Mouse (Mus musculus) spleen, adult 12 weeks (tissue): ENCODE data around the gene Jade2.
"Not testable (repeated sequence)": the region's sequence is repeated elsewhere in the genome, so short reads cannot be mapped to it uniquely, and the experiment has no call there.

Experiments used
- DNase-seq: peaks from one replicate; pipeline ENCODE4 v3.0.0; 2022; ENCODE audit warnings: low spot score

Gene Jade2

DNA sequence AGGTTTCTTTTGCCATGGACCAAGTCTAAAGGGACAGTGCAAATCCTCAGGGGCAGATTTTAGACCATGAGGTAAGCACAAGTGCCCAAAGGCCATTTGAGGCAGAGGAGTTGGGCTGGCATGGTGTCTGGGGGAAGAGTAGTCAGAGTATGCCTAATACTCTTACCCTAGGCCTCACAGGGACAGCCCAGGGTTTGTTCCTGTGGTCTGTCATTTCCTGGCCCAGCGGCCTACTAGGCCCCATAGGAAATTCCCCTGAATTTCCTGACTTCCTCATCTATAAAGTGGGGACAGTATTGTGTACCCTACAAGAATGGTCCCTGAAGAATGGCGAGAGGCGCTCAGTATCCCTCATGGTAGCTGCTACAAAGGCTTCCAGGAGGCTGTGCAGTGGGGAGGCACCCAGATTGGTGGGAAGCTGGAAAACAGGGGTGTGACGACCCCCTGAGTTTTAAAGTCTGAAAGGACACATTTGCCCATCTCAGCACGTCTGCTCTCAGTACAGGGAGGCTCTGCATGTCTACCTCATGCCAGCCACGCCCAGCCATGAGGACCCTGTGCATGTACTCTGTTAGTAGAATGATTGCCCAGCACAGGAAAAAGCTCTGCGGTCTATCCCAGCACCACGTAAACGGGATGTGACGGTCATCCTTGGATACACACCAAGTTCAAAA lies 23.9 kb downstream of the Jade2 start:
- DNase-seq, result no peak

DNA sequence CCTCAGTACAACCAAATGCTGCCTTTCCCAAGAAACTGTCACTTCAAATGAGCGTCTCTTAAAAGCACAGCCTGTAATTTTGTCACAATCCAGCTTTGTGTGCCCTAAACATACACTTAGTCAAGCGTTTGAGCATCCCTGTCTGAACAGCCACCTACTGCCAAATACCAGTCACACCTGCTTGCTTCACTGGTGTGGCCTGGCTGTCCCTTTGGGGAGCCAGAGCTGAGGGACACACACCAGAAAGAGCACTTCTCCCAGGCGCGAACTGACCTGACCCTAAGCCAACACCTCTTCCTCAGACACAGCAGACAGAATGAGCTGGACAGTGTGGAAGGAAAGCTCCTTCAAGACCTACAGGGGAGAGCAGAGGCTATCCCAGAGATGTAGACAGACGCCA lies 24.5 kb downstream of the Jade2 start:
- no peak for DNase-seq

DNA sequence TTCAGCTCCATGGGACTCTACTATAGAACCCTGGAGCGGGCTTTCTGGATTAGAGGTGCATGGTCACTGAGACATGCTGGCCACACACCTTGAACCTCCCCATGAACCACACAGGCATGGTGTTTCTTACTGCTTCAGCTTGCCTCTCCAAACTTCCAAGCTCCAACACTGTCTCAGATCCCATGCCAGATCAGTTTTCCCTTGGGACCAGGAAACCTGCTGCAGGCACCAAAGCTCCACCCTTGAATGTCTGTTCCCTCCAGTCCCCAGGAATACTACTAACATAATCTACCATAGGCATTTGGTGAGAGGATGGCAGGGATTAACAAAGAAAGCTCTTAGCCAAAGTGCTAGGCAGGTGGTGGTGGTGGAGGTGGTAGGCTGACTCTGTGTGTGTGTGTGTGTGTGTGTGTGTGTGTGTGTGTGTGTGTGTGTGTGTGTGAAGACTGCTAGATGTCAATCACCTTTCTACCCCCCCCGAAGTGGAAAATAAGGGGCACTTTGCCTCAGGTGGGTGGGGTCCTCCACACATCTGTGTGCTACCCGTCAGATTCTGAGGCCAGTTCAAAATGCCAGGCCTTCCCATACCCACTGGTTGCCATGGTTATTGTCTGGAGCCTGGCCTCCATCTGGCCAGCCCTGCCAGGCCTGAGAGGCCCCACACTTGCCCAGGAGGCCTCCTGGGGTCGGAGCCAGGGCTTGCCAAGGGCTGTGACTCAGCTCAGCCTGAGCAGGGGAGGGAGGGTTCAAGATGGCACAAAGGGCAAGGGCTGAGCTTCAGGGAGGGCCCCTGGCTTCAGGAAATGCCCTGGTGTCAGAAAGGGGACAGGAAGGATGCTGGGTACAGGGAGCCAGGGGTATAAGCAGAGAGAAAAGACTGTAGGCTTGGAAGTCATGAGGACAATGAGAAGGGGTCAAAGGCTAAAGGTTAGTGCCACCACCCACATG lies 25.2 kb downstream of the Jade2 start:
- DNase-seq, result peak; percentile 52

DNA sequence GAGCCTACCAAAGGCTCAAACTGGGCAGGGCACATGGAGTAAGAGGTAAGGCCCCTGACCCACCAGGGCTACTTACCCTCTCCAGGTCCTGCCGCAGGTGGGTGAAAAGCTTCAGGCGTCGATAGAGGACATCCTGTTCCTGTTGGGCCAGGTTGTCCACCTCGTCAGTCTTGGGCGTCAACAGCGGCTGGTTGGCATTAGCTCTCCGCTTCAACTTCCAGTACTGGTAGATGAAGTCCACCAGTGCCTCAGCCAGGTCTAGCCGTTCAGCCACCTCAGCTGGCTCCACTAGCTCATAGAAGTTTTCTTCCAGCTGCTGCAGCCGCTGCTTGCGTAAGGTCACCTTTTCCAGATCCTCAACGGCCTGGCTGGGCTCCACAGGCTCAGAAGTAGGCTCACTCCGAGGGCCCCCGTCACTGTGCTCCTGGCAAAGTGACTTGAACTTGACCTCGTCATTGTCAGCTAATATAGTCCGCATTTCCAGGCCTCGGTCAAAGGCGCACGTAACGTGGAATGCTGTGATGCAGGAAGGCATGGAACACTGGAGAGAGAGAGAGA lies 32.5 kb downstream of the Jade2 start:
- no peak for DNase-seq

DNA sequence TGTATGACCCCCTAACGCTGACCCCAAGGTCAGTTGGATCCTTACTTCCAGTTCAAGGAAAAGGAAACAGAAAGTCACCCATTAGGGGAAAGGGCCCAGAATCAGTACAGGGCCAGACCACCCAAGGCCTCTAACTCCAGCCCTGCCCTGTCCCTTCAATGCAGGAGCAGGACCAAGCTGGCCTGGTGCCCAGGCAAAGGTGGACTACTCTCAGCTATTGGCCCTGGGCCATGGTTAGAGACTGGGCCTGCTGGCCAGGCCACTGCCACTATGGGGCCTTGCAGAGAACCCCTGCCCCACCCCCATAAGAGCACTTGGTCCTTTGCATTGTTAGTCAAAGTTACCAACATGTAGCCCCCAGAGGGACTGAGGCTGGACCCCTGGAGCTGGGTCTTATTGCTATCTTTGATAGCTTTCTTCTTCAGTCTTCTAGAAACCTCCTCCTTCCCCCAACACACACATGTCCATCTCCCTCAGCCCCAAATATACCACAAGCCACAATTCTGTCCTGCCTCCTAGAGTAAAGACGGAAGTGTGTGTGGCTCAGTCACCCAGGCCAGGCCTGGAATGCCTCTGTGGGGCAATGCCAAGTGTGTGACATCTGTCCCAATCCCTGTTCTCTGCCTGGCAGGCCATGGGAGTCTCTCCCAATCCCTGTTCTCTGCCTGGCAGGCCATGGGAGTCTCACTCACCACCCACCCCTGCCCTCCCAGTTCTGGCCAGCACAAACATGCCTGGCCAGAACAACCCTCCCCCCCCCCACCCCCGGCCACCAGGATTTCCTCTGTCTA lies 33.3 kb downstream of the Jade2 start:
- no peak for DNase-seq

DNA sequence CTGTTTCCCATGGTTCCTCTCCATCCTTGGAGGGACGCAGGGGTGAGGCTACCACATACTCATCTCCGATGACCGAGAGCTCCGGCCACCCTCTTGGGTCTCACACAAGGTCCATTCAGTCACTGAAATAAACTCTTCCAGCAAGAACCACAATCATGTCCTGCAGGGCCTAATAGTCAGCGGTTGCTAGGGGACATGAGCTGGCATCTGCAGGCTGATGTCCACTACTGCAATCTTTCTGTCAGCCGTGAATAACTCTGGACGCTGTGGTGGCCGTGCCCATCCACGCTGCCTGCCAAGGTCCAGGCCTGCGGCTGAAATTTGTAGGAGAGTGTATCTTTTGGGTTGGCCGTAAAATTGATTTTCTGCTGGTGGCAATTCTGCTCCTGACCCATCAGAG lies 34.2 kb downstream of the Jade2 start:
- no peak for DNase-seq

DNA sequence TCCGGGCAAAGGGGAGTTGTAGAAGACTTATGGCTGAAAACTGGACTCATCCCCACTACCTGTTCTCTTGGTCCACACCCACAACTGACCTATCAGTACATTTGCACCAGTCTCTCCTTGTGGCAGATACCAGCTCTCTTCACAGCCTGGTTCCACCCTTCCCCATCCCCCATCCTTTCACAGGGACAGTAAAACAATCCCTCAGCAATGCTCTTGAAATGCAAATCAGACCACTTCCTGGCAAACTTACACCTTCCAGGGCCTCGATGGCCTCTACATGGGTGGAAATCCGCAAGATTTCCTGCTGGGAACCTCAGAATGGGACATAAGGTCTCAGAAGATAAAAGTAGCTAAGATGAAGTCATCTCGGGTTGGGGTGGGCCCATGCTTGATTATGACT lies 34.7 kb downstream of the Jade2 start:
- no peak for DNase-seq

DNA sequence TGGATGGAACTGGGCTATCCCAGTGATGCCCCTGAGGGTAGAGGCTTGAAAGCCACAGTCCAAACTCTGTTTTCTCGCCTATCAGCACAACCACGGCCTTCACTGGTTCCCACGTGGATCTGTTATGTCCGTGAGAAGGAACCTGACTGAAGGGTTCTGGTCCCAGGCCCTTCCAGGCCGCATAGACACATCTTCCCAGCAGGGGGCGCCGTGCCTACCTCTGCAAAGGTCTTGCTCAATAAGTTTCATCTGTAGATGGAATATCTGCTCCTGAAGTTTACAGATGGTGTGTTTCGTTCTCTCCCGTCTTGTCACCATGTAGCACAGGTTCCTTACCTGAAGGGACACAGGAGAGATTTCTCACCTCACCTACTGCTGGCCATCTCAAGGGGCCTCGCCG lies 36.6 kb downstream of the Jade2 start:
- DNase-seq, result peak; percentile 74

DNA sequence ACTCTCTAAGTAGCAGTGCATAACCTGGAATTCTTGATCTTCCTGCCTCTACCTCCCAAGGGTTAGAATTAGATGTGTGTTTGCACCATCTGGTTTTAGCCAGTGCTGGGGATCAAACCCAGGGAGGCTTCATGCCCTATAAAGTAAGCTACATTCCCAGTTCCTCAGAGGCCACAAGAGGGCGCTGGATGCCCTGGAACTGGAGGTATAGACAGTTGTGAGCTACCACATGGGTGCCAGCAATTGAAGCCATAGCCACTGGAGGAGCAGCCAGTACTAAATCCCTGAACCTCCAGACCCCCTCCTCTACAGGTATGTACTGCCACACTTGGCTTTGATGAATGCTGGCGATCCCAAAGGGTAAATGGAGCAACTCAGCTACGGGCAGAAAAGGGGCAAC lies 37.5 kb downstream of the Jade2 start:
- peak; percentile 62 for DNase-seq

DNA sequence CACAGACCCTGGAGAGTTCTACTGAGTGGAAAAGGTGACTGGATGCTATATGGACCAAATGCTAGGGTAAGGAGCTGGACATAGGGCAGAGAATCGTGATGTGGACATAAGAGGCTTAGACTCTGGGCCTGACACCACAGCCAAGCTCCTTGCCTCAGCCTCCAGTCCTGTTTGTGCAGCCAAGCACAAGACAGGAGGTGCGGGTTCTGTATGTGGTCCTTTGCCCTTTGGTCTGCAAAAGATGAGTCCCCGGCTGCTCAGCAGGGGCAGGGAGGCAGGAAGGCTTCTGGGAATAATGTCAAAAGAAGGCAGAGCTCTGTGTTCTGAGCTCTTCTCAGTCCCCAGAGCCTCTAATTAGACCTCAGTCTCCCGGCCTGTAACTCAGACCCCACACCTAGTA lies 38.6 kb downstream of the Jade2 start:
- no peak for DNase-seq

DNA sequence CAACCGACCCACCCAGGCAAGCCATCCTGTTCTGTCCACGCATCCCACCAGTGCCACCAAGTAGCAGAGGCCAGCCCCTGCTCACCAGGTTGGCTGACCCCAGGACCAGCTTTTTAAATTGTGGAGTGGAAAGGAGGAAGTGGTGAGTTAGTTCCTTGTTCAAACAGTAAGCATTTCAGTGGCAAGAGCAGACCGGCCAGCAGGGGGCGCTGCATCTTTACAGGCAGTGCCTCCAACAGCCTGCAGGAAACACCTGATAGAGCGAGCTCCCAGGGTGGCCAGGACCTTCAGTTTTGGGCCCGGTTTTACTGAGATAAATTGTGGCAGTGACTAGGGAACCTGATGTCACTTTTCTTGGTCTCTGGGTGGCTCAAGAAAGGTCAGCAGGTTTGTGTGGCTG lies 39.7 kb downstream of the Jade2 start:
- DNase-seq, result peak; percentile 84

DNA sequence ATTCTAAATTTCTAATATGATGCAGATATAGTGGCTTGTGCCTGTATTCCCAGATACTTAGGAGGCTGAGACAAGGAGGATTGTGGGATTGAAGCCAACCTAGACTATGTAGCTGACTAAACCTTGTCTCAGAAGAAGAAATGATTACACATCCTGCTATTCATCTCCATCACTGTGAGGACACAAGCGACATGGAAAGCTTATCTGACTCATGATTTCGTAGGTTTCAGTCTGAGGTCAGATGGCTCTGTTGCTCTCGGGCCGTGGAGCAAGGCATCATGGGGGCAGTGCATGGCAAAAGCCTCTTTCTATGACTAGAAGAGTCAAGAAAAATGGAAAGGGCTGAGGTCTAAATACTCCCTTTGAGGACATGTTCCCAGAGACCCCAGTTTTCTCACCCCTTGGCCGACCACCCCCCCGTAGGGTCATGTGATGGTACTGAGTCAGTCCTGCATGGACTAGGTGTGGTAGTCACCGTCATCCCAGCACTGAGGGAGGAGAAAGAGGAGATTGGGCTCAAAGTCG lies 45.4 kb downstream of the Jade2 start:
- no peak for DNase-seq

DNA sequence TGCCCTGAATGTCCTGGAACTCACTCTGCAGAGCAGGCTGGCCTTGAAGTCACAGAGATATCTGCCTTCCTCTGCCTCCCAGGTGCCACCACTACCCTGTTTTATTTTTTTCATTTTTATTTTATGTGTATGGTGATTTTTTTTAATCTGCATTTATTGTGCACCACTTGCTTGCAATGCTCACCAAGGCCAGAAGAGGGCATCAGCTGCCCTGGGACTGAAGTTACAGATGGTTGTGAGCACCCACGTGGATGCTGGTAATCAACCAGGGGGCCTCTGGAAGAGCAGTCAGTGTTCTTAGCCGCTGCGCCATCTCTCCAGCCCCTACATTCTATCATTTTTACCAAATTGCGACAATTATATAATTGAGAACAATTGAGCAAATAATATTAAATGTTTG lies 46.2 kb downstream of the Jade2 start:
- DNase-seq, result no peak

DNA sequence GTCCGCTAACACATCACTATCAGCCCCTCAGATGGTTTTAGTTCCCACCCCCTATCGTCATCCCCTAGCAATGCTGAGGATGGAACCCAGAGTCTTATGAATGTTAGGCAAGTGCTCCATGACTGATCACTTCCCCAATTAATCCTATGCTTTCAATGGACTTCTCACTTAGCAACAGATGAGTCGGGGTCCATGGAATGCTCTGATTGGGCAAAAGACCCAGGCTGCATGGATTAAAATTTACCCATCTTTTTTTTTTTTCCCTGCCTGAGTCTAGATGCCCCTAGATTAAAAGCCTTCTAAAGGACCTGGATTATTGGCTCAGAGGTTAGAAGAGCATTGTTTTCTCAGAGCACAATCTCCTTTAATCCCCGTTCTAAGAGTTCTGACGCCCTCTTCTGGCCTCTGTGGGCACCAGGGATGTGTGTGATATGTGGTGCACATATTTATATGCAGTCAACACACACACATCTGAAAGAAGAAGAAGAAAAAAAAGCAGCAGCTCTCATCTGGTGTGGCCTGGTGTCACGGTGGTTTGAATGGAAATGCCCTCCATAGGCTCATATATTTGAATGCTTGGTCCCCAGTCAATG lies 47.7 kb downstream of the Jade2 start:
- peak; percentile 33 for DNase-seq

DNA sequence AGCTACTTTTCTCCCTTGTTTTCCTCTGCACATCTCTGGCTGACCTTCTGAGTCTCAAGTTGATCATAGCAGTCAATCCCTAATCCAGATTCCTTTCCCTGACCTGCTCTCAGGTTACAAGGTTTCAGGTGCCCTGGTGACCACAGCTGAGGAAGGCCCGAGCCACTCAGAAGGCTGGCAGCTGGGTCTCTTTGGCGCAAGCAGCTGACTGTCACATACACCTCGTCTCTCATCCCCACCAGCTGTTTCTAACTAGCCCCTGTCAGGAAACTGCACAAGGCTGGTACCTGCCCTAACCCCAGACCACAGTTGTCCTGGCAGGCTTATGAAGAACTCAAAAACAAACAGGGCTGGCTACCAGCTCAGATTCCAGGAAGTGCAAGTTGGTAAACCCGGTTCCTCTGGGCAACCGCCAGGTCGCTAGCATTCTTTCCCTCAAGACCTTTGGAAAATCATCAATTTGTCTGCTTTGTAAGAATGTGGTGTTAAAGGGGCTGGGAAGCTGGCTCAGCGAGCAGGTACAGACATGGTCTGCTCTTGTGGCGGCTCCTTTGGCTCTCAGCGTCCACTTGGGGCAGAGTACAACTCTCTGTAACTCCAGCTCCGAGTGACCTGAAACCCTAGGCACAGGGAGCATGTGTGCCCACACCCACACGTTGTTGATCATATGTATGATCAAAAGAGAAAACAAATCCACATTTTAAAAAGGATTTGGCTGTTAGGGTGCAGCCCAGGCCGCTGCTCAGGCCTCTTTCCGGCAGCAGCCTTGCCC lies 50.2 kb downstream of the Jade2 start:
- no peak for DNase-seq

DNA sequence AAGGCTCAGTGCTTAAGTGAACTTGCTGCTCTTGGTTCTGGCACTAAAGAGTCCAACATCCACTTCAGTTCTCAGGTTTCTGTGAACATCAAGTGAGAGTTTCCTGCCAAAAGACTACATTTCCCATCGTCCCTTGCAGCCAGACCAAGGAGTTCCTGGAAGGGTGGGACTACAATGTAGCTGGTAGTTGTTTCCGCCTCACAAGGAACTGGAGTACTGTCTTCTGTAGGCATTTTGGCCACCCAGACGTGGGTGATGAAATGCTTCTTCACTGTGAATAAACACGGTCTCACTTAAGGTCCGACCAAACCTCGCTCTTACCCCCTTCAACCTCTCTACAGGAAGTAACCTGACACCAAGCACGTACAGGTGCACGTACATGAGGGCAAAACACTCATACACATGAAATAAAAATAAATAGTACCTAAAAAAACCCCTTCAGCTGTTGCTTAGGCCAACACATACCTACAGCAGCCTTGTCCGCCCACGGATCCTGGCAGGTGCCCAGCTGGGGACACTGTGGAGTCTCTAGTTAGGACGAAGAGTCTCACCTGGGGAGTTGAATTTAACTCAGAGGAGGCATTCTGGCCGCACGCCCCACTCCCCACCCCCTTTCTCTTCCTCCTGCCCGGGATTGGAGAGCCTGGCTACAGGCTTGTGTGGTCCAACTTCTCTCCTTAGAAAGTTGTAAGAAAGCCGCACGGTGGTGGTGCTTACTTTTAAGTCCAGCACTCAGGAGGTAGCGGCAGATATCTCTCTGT lies 52.1 kb downstream of the Jade2 start:
- peak; percentile 50 for DNase-seq

DNA sequence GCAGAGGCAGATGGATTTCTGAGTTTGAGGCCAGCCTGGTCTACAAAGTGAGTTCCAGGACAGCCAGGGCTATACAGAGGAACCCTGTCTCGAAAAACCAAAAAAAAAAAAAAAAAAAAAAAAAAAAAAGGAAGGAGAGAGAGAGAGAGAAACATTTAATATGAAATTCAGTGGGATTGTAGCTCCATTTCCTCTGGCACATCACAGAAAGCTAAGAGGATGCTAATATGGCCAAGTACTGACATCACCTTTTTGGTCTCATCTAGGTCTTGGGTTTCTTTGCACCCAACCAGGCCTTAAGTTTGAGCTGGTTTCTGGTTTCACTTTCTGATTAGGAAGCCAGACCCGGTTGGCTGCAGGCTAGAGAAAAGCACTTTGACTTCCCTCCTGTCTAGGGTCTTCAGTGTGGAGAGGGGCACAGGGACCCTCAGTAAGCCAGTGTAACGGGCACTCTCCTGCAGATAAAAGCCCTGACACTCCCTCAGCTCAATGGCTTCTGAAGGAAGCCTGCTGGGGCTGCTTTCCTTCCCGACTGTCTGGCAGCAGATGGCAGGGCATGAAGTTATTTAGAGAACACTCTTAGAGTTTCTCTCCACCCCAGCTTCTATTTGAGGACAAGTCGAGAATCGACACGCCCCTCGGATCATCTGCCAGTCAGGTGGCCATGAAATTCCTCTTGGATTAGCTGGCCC lies 56.7 kb downstream of the Jade2 start:
- DNase-seq, result no peak

DNA sequence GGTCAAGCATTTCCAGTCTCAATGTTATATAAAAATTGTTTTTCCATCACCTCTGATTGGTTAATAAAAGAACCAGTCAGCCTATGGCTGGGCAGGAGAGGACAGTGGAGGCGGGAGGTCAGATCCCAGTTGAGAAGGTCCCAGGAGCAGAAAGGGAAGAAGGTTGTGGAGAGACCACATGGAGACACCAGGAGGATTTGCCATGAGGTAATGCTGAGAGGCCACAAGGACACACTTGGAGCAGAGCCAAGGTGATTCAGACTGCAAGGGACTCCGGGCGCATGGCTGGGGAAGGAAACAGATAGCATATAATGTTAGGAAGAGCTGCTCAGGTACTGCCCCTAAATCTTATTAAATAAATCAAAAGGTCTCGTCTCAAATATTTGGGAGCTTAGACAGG lies 61.2 kb downstream of the Jade2 start:
- DNase-seq, result no peak

DNA sequence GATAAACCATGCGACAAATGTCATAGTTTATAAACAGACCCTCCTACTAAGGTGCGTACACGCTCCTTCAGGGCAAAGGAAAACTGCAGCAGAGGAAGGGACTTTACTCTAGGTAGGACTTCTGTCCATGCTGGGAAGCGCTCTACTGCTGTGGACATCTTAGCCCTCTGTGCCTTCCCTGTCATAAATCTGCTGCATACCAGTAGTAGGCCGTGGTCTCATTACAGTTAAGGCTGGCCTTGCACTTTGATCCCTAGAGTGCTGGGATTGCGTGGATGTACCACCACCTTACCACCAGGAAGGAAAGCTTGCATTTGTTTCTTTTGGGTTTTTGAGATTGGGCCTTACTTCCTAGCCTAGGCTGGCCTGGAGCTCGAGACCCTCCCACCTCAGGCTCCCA lies 66.8 kb downstream of the Jade2 start:
- DNase-seq, result no peak

DNA sequence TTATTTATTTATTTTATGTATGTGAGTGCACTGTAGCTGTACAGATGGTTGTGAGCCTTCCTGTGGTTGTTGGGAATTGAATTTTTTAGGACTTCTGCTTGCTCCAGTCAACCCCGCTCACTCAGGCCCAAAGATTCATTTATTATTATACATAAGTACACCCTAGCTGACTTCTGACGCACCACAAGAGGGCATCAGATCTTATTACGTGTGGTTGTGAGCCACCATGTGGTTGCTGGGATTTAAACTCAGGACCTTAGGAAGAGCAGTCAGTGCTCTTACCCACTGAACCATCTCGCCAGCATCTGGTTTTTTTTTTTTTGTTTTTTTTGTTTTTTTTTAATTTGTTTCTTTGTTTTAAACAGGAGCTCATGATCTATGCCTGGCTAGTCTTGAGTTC lies 67.7 kb downstream of the Jade2 start:
- DNase-seq, result not testable (repeated sequence)
